Mouse (Mus musculus) megakaryocyte, adult 5-6 weeks (primary cell): ENCODE measurements around the gene Syap1. TPM values are rescaled to one million over a fixed set of nuclear protein-coding genes. Genes with fewer than 3 reads are reported as not detected.
A peak's percentile ranks its signal among the peaks of the same experiment; 100 is the strongest.
"Not testable (repeated sequence)": the region's sequence is repeated elsewhere in the genome, so short reads cannot be mapped to it uniquely, and the experiment has no call there.

ENCODE experiments used
- ATAC-seq: 2 replicates; pipeline ENCODE4 v1.8.0; 2016; ENCODE audit warnings: mild to moderate bottlenecking, inconsistent platforms; ENCODE audit not compliant: poor library complexity, severe bottlenecking
- total RNA-seq, 2 experiments: library from RNA; stranded (forward) in 1 of 2; stranded (reverse) in 1 of 2; fragments of 153-499, 151-499 nt in 1 of 2; fragments of 221-1000, 200-1000 nt in 1 of 2; gene quantifications; 2 replicates each; pipeline versions ENCODE4 v1.2.3 to v1.2.4; 2015 to 2017

The Syap1 gene
- total RNA-seq (2015) (50.8 and 54.7 TPM in 2 replicates), total RNA-seq (2017) (73.8 and 79.4 TPM in 2 replicates)

- peak; percentile 99 for ATAC-seq
Observed at GRCm38 (mm10) chrX:162887931-162888511, at the start of gene Syap1. Gene Syap1 (minus strand): TSS chrX:162888447.

- ATAC-seq: no peak
Observed at GRCm38 (mm10) chrX:162931467-162931866, 43.2 kb upstream of the Syap1 start.

- ATAC-seq: no peak
Observed at GRCm38 (mm10) chrX:162921487-162922125, 33.4 kb upstream of the Syap1 start.

- ATAC-seq: peak; percentile 96
Observed at GRCm38 (mm10) chrX:162915697-162916096, 27.4 kb upstream of the Syap1 start.

- ATAC-seq: no peak
Observed at GRCm38 (mm10) chrX:162913651-162914050, 25.4 kb upstream of the Syap1 start.

GRCm38 (mm10) chrX:162907554-162907953, 19.3 kb upstream of the Syap1 start:
- ATAC-seq: no peak

GRCm38 (mm10) chrX:162902040-162902734, 13.9 kb upstream of the Syap1 start:
- peak; percentile 80 for ATAC-seq

GRCm38 (mm10) chrX:162901371-162902039, 13.3 kb upstream of the Syap1 start:
- ATAC-seq: peak; percentile 83

- ATAC-seq: no peak
Observed at GRCm38 (mm10) chrX:162900938-162901337, 12.7 kb upstream of the Syap1 start, which contains the start of gene Ctps2. Gene Ctps2 (plus strand): TSS chrX:162901238.

GRCm38 (mm10) chrX:162888575-162889223, 452 bp upstream of the Syap1 start:
- ATAC-seq: not testable (repeated sequence)

GRCm38 (mm10) chrX:162878236-162878635, 10.0 kb downstream of the Syap1 start:
- ATAC-seq: no peak

GRCm38 (mm10) chrX:162873761-162874160, 14.5 kb downstream of the Syap1 start:
- ATAC-seq: no peak

GRCm38 (mm10) chrX:162871734-162872517, 16.3 kb downstream of the Syap1 start:
- peak; percentile 77 for ATAC-seq

- no peak for ATAC-seq
Observed at GRCm38 (mm10) chrX:162868294-162868965, 19.8 kb downstream of the Syap1 start.

GRCm38 (mm10) chrX:162848682-162849081, 39.6 kb downstream of the Syap1 start:
- no peak for ATAC-seq

GRCm38 (mm10) chrX:162845531-162845930, 42.7 kb downstream of the Syap1 start:
- ATAC-seq: no peak

GRCm38 (mm10) chrX:162844447-162845100, 43.7 kb downstream of the Syap1 start:
- ATAC-seq: no peak

- ATAC-seq: no peak
Observed at GRCm38 (mm10) chrX:162832101-162832500, 56.1 kb downstream of the Syap1 start.

- ATAC-seq: no peak
Observed at GRCm38 (mm10) chrX:162831542-162831941, 56.7 kb downstream of the Syap1 start.
